Mouse (Mus musculus) CH12F3 (cell line): ENCODE data around the gene Bdh1.
"Not testable (repeated sequence)": the region's sequence is repeated elsewhere in the genome, so short reads cannot be mapped to it uniquely, and the experiment has no call there.

Experiments
- in situ Hi-C: fragments of 300-500 bp; cut with MboI; formaldehyde crosslinking; loops from 2 replicates; pipeline ENCODE4 v1.14.3; 2020; ENCODE audit warnings: low sequenced_read_pairs

The Bdh1 gene

GRCm38 (mm10) chr16:31461046-31461445 is 39.0 kb downstream of the Bdh1 start:
- in situ Hi-C loops, result no loop called here

DNA sequence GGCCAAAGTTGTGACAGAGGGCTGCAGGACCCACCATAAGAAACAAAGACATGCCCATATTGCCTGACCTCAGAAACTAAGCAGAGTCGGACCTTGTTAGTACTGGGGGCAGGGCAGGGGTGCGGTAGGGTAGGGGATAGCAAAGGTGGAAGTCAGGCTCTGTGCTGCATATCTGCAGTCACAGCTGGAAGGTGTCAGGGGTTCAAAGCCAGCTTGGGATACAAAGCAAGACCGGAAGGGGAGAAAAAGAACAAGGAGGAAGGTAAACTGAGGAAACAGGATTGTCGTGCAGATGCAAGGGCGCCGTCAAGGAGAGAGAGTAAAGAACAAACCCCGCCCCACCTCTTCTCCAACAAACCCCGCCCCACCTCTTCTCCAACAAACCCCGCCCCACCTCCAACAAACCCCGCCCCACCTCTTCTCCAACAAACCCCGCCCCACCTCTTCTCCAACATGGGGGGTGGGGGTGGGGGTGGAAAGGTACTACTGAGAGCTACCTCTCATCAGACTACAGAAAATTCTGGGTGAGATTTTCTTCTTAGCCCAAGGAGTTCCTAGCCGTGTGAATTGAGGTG is 40.1 kb downstream of the Bdh1 start:
- in situ Hi-C loops, result no loop called here

DNA sequence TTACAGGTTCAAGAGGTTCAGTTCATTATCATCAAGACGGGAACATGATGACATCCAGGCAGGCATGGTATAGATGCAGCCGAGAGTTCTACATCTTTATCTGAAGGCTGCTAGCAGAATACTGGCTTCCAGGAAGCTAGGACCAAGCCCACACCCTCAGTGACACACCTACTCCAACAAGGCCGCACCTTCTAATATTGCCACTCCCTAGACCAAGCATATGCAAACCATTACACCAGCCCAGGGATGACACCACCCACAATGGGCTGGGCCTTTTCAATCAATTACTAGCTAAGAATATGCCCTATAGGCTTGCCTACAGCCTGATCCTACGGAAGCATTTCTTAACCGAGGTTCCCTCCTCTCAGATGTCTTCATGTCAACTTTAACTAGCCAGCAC is 42.9 kb downstream of the Bdh1 start:
- in situ Hi-C loops, result no loop called here

DNA sequence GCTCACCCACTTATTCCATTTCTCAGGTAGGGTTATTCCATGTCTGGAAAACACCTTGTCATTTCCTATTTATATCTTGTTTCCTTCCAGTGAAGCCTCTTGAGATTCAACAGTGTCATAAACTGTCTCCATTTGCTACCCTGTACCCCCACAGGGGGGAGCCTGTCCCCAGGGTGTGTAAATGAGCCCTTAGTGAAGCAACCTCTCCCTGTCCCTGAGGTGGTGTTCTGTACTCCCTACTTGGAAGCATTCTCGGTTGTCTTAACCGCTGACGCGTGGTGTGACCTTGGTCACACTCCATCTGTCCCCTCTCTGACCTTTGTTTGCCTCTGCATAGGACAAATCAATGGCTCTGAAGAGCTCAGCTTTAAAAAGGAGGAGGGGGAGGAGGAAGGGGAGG is 43.5 kb downstream of the Bdh1 start:
- in situ Hi-C loops, result no loop called here

DNA sequence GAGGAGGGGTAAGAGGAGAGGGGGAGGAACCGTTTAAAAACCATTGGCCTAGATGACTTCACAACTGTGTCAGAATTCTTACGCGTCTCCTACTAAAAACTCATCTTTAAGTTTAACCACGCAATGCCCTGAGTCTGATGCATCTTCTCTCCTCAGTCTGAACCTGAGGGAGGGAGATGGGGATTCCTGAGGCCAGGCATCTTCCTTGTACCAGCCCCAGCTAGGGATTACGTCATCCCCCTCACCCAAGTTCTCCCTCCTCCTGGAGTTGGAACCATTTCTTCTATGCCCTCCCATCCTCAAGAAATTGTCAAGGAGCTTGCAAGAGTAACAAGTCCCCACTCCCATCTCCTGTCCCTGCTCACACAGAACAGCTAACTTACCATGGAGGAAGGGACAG is 44.0 kb downstream of the Bdh1 start:
- in situ Hi-C loops, result no loop called here

- in situ Hi-C loops, result not testable (repeated sequence)
These were observed 48.7 kb downstream of the Bdh1 start for GRCm38 (mm10) chr16:31470819-31471218.

DNA sequence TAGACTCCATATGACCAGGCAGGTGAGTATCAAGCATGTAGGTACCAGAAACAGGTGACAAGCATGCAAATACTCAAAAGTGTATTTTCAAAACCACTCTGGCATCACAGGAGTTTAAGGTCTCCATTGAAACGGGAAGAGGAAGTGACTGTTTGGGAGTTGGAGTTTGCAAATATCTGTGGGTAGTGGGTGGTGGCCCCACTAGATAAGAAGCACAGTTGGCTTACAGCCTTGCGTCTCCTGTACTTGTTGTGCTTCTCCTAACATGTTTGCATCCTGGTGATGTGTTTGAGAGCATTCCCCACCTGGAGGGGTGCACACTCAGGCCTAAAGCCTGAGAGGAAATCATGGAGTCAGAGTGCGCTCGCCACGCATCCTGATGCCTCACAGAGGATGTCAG is 49.9 kb downstream of the Bdh1 start:
- in situ Hi-C loops, result no loop called here

DNA sequence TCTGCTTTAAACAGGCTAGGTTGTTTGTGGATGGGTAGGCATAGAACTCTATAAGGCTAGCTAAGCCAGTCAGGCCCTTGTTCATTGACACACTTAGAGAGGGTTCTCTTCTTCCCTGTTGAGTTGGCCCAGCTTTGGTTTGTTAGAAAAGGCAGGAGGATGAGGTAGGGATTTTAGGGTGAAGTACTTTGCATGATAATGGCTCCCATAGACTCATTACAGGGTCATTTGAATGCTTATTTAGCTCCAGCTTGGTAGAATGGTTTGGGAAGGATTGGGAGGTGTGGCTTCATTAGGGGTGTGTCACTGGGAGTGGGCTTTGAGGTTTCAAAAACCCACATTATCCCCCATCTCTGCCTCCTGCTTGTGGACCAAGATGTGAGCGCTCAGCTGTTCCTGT is 51.1 kb downstream of the Bdh1 start:
- in situ Hi-C loops, result no loop called here

GRCm38 (mm10) chr16:31475123-31475968 is 53.3 kb downstream of the Bdh1 start:
- in situ Hi-C loops, result no loop called here

GRCm38 (mm10) chr16:31476872-31477603 is 55.0 kb downstream of the Bdh1 start:
- in situ Hi-C loops, result no loop called here

DNA sequence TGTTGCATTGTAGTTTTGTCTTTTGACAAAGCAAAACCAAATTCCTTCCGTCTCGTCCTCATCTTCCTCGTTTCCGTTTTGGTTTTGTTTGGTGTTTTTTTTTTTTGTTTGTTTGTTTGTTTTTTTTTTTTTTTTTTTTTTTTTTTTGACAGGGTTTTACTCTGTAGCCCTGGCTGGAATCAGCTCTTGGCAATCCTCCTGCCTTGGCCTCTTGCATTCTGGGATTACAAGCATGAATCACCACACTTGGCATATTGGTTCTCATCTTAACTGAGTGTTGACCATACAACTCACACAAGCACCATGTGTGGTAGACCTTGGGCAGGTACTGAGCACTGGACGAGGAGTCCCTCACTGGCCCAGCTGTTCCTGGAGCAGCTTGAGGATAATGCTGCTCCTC is 63.3 kb downstream of the Bdh1 start:
- in situ Hi-C loops, result no loop called here

GRCm38 (mm10) chr16:31487266-31487665 is 65.2 kb downstream of the Bdh1 start:
- in situ Hi-C loops, result no loop called here

DNA sequence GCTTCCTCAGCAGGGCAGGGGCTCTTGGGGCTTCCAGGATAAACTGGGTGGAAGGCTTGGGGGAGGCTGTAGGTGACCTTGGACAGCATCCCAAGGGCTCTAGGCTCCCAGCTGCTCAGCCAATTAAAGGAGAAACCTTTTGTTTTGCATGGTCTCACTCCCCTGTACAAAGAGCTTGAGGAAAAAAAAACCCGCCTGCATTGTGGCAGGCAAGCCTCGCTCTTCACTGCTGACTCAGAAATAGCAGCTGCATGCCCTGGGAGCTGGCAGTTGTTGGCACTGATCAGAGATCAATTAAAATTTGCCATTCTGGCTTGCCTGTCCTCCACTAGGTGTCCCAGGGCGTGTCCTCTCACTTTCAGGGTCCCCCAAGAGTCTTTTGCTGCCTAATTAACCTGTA is 67.0 kb downstream of the Bdh1 start:
- in situ Hi-C loops, result no loop called here

DNA sequence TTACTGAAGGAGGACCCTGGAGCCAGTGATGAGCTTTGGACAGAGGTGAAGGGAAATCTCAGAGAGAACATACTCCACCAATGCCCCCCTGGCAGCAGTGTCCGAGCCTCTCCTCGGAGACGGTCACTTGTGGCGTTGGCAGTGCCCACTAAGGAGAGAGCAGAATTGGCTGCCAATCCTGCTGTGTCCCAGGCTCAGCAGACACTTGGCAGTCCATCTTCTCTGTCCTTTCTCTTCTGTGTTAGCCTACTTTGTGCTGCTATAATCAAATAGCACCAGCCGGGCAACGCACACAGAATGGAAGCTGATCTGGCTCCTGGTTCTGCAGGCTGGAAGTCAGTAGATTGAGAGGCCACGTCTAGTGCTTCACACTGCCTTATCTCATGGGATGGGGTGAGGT is 68.9 kb downstream of the Bdh1 start:
- in situ Hi-C loops, result no loop called here

DNA sequence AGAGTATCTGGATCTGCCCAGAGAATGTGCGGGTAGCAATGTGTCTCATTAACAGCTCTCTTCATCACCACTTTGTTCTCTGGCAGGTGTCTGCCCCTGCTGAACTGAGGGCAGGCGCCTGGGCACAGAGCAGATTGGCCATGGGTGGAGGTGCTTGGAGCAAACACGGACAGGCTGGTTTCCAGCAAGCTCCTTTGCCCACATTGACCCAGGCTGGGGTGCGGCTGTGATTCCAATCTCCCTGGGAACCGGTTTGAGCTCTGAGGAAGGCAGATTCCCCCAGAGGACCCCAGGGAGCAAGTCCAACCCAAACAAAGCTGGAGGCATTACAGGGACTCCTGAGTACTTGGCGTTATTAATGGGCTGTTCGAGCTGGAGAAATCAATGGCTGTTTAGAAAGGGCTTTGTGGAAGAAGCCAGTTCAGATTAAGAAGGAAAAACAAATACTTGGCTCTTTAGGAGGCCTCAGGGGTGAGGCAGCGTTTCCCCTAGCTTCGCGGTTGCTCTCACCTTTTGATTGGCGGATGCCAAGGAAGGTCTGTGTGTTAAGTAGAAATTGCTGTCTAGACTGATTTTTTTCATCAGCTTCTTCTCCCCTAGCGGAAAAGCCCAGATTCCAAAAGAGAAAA is 71.0 kb downstream of the Bdh1 start:
- in situ Hi-C loops, result no loop called here

DNA sequence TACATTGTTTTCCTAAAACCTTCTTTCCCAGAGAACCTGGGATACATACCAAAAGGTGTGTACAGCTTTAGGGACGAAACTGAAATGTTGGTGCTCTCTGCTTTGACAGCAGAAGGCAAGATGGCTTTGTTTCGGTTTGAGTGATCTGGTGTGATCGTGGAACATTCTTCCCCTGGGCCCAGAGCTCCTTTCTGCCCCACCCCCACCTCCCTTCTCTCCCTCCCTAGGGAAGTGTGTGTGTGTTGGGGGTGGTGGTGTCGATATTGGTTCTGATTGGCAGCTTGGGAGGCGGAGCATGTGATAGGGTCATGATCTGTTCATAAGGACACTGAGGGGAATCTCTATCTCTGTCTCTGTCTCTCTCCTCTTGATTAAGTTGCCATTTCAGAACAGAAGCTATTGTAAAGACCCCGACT is 71.5 kb downstream of the Bdh1 start:
- in situ Hi-C loops, result no loop called here

DNA sequence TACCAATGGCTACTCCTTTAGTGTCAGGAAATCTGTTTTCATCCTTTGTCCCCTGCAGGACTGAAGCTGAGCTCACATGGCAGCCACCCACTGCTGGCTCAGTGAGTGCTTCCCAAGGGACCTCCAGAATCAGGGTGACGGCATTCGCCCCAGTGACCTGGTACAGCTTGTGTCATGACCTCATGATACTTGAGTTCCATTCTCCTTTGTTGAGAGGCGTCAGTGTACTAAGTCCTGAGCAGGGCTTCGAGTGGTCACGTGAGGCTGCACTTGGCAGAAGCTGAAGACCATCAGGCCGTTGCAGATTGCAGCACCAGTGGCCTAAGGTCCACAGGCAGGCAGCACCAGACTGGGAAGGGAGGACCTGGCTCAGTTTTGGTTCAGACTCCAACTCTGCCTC is 71.9 kb downstream of the Bdh1 start:
- in situ Hi-C loops, result no loop called here

DNA sequence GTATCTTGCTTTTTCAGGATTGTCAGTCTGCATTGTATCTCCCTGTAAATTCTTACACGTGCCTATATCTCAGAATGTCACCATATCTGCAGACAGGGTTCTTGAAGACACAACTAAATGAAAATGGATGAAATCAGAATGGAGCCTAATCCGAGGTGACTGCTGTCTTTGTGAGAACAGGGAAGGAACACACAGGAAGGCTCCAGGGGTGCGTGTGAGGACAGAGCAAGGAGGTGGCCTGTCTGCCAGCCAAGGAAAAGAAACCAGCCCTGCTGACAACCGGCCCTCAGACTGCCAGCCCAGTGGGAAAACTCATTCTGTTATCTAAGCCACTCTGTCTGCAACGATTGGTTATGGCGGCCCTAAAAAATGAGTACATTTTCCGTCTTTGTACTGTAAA is 73.3 kb downstream of the Bdh1 start:
- in situ Hi-C loops, result no loop called here

- in situ Hi-C loops, result no loop called here
These were observed 73.7 kb downstream of the Bdh1 start for GRCm38 (mm10) chr16:31495769-31496168.

GRCm38 (mm10) chr16:31498336-31498735 is 76.3 kb downstream of the Bdh1 start:
- in situ Hi-C loops, result no loop called here

- in situ Hi-C loops, result no loop called here
These were observed 76.9 kb downstream of the Bdh1 start for GRCm38 (mm10) chr16:31499021-31499420.
